Mouse (Mus musculus) naive thymus-derived CD4-positive, alpha-beta T cell, adult 5 months (primary cell): ENCODE data around the gene Ctrb1. TPM values are rescaled to one million over a fixed set of nuclear protein-coding genes. Genes with fewer than 3 reads are reported as not detected.

Source experiments
- polyA plus RNA-seq: library from polyadenylated mRNA; unstranded; fragments of 100-300 nt; shearing (Covaris generic); gene quantifications from one replicate; pipeline ENCODE4 v1.2.1, GENCODE M21; 2017

The Ctrb1 gene
- polyA plus RNA-seq = not detected

DNA sequence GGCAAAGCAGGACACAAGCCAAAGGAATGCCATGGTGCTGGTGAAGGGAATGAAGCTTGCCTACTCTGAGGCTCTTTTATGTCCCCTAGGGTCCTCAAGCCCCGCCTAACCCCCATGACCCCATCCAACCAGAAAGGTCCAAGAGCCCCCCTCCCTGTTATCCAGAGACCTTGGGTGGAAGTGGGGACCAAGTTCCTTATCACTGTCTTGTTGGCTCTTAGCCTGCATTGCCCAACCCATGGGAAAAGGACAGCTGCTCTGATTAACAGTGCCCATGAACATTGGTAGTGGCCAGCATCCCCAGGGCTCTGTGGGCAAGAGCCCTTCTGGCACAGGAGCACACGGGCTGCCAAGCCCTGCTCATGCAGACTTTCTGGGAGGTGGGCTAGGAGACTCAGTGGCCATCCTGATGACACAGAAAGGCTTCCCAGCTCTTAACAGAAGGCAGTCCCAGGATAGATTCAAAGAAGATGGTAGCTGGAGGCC is at the start of gene Ctrb1:
Gene Ctrb1, minus strand, starts transcription at position 51 of the 486 bp plus-strand sequence.

DNA sequence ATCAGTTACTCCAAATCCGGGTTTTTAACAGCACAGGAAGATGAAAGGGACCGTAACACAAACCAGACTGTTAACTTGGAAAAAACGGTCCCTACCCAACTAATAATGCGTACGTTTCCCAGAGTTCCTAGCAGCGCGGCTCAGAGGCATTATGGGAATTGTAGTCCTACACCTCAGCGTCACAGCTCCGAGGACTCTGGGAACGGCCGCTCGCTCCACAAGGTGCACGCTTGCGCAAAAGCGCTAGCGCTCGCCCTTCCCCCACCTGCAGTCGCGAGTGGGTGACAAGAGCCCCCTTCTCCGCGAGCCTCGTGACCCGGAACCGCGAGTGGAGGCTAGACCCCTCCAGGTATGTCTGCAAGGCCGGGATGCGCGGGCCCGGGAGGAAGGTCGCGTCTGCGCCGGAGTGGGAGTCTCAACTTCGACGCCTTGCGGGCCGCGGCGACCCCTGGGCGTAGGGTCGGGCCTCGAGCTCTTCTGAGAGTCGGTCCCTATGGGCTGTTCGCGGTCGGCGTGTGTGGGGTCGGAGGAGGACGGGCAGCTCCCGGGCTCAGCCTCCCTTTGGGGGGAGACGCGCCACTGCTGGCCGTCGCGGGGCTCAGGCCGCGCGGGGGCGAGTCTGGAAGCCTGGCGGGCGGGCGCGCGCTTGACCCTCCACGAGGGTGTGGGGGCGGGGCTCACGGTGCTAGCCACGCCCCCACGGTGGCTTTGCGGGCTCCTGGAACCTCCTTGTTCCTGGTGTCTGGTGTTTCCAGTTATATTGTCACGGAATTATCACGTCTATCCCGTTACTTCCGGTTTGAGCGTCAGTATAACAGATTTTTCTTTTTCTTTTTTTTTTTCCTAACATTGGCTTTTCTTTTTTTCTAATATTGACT is 47.3 kb downstream of the Ctrb1 start, which contains the start of gene Zfp1:
Gene Zfp1, plus strand, starts transcription at position 138 of the 878 bp plus-strand sequence.

Other genes starting within 250 kb of the Ctrb1 start
- 4.2 TPM for gene Wdr59, start 168.9 kb downstream of the Ctrb1 start, polyA plus RNA-seq
- gene Znrf1, start 154.9 kb downstream of the Ctrb1 start, polyA plus RNA-seq = 355 TPM
- 1.9 TPM for gene Ldhd, start 60.6 kb downstream of the Ctrb1 start, polyA plus RNA-seq
- 24.0 TPM for gene Zfp1, start 47.6 kb downstream of the Ctrb1 start, polyA plus RNA-seq
- 0.30 TPM for gene Bcar1, start 52.8 kb upstream of the Ctrb1 start, polyA plus RNA-seq
- gene Cfdp1, start 163.3 kb upstream of the Ctrb1 start, polyA plus RNA-seq = 70.0 TPM
- 1.8 TPM for gene Tmem170, start 185.7 kb upstream of the Ctrb1 start, polyA plus RNA-seq
- not detected for gene Chst5, start 219.4 kb upstream of the Ctrb1 start, polyA plus RNA-seq
- gene Tmem231, start 242.9 kb upstream of the Ctrb1 start, polyA plus RNA-seq = 0.36 TPM
- gene Gabarapl2, start 249.7 kb upstream of the Ctrb1 start, polyA plus RNA-seq = 281 TPM